Comparison of ENCODE assay signal across 14 mouse cellular contexts in the genomic region with DNA sequence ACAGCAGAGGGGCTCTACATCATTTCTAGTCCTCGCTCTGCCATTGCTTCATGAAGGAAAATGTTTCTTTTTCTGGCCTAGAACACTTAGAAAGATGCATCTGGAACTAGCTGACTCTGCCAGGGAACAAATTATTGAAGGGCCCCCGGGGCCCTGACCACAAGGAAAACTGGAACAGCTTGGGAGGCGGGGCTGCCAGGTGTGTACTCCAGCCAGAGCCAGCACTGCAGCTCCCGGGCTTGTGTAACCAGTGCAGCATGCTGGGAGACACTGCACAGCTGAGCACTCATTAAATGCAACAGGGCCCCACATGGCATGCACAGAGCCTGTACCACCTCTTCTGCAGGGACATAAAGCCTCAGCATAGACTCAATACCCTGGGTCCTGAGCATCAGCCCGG.
DNase-seq lines count a peak whose midpoint lies in the region; ATAC-seq and TF ChIP-seq lines count a peak whose summit lies in the region.
"Had no signal": no experiment of that assay in that cellular context is flagged by ENCODE, and none has a peak within 500 bp of the region (broad histone marks: within the 10 kb centered on the region; RNA-seq: fewer than 3 reads in every experiment).

No protein-coding gene starts in this region.

- ATAC-seq in embryonic facial prominence, embryonic 14.5 days (ENCODE audit: low read depth) = peak; percentile 83; the same call in 1 of the 2 replicates
- ATAC-seq in forebrain, embryonic 16.5 days = peak; percentile 52; the same call in 1 of the 2 replicates
- ATAC-seq in limb, embryonic 12.5 days (ENCODE audit: insufficient number of reproducible peaks, insufficient read depth, low FRiP score, low TSS enrichment, low read depth) = peak; percentile 86
- ATAC-seq: midbrain, embryonic 15.5 days had no signal

- no peaks in the 10 kb centered on the region for H3K9me3 ChIP-seq in embryonic facial prominence, embryonic 14.5 days (ENCODE audit: control insufficient read depth, low read length)
- no peaks in the 10 kb centered on the region for H3K9me3 ChIP-seq in embryonic facial prominence, embryonic 10.5 days
- H3K9me3 ChIP-seq in forebrain, embryonic 16.5 days (ENCODE audit: control insufficient read depth, low read length) = no peaks in the 10 kb centered on the region
- H3K9me3 ChIP-seq in limb, embryonic 12.5 days = no peaks in the 10 kb centered on the region
- H3K9me3 ChIP-seq: liver, embryonic 15.5 days; midbrain, embryonic 15.5 days; neural tube, embryonic 12.5 days had no signal

- no peaks in the 10 kb centered on the region for H3K36me3 ChIP-seq in embryonic facial prominence, embryonic 14.5 days (ENCODE audit: control insufficient read depth, insufficient read depth, low read length)
- no peaks in the 10 kb centered on the region for H3K36me3 ChIP-seq in embryonic facial prominence, embryonic 10.5 days (replicated peaks)
- no peaks in the 10 kb centered on the region for H3K36me3 ChIP-seq in forebrain, embryonic 16.5 days (ENCODE audit: control insufficient read depth, insufficient read depth)
- H3K36me3 ChIP-seq in limb, embryonic 12.5 days = no peaks in the 10 kb centered on the region
- H3K36me3 ChIP-seq: liver, embryonic 15.5 days; midbrain, embryonic 15.5 days; neural tube, embryonic 12.5 days had no signal

- H3K27me3 ChIP-seq in embryonic facial prominence, embryonic 14.5 days (replicated peaks; ENCODE audit: control insufficient read depth, insufficient read depth, low read length) = no peaks in the 10 kb centered on the region
- H3K27me3 ChIP-seq in embryonic facial prominence, embryonic 10.5 days (replicated peaks; ENCODE audit: low read depth, poor library complexity, severe bottlenecking) = no peaks in the 10 kb centered on the region
- H3K27me3 ChIP-seq in forebrain, embryonic 16.5 days (replicated peaks; ENCODE audit: control insufficient read depth, insufficient read depth, low read length) = no peaks in the 10 kb centered on the region
- H3K27me3 ChIP-seq in limb, embryonic 12.5 days = no peaks in the 10 kb centered on the region
- H3K27me3 ChIP-seq: liver, embryonic 15.5 days; midbrain, embryonic 15.5 days; neural tube, embryonic 12.5 days had no signal

- no peak overlapping the region for H3K4me3 ChIP-seq in embryonic facial prominence, embryonic 14.5 days (ENCODE audit: low read depth, low read length)
- H3K4me3 ChIP-seq in embryonic facial prominence, embryonic 10.5 days = no peak overlapping the region
- no peak overlapping the region for H3K4me3 ChIP-seq in forebrain, embryonic 16.5 days (replicated peaks; ENCODE audit: low read length)
- H3K4me3 ChIP-seq in limb, embryonic 12.5 days (replicated peaks) = no peak overlapping the region
- H3K4me3 ChIP-seq: liver, embryonic 15.5 days; midbrain, embryonic 15.5 days; neural tube, embryonic 12.5 days had no signal

- no peak overlapping the region for H3K4me2 ChIP-seq in embryonic facial prominence, embryonic 14.5 days (ENCODE audit: low read depth, low read length)
- no peak overlapping the region for H3K4me2 ChIP-seq in forebrain, embryonic 16.5 days (ENCODE audit: low read length)
- H3K4me2 ChIP-seq in limb, embryonic 12.5 days = no peak overlapping the region
- H3K4me2 ChIP-seq: liver, embryonic 15.5 days; midbrain, embryonic 15.5 days; neural tube, embryonic 12.5 days had no signal

- TF ChIP-seq POLR2A in brain, embryonic 14.5 days (IDR thresholded peaks at IDR 0.05; ENCODE audit: borderline replicate concordance, extremely low read depth, insufficient read depth, insufficient read length, poor library complexity, severe bottlenecking) = no peak

- 59% methylated on average over 5 of the region's 5 CpGs for WGBS in embryonic facial prominence, embryonic 14.5 days
- 69% methylated on average over 5 of the region's 5 CpGs for WGBS in embryonic facial prominence, embryonic 10.5 days
- 57% methylated on average over 5 of the region's 5 CpGs for WGBS in forebrain, embryonic 16.5 days
- WGBS in limb, embryonic 12.5 days = 43% methylated on average over 5 of the region's 5 CpGs

- DNase-seq in embryonic facial prominence, embryonic 14.5 days (ENCODE audit: low spot score) = peak; percentile 46
- no peak for DNase-seq in embryonic facial prominence, embryonic 10.5 days (ENCODE audit: low spot score)
- DNase-seq in brain, embryonic 14.5 days (ENCODE audit: low read depth) = peak; percentile 62
- no peak for DNase-seq in frontal cortex, postnatal 36 days (ENCODE audit: low spot score in 2 of 2)
- no peak for DNase-seq in layer of hippocampus, adult 9-11 months
- no peak for DNase-seq in MN1 (ENCODE audit: low spot score)
- DNase-seq: adrenal gland, postnatal 14 days; lung, postnatal 36 days; right cerebral cortex, postnatal 14 days had no signal

- H3K9ac ChIP-seq in embryonic facial prominence, embryonic 14.5 days (ENCODE audit: low read depth, low read length) = no peak overlapping the region
- H3K9ac ChIP-seq in forebrain, embryonic 16.5 days (replicated peaks; ENCODE audit: low read depth, low read length) = no peak overlapping the region
- no peak overlapping the region for H3K9ac ChIP-seq in limb, embryonic 12.5 days (replicated peaks)
- H3K9ac ChIP-seq: liver, embryonic 15.5 days; midbrain, embryonic 15.5 days; neural tube, embryonic 12.5 days had no signal

- no peak for TF ChIP-seq CTCF in brain, embryonic 14.5 days (IDR thresholded peaks at IDR 0.05; ENCODE audit: borderline replicate concordance, extremely low read depth, insufficient read depth, insufficient read length)

- no peak overlapping the region for H3K27ac ChIP-seq in embryonic facial prominence, embryonic 14.5 days (replicated peaks; ENCODE audit: low read depth, low read length)
- no peak overlapping the region for H3K27ac ChIP-seq in embryonic facial prominence, embryonic 10.5 days (replicated peaks)
- H3K27ac ChIP-seq in forebrain, embryonic 16.5 days (ENCODE audit: low read length) = no peak overlapping the region
- no peak overlapping the region for H3K27ac ChIP-seq in limb, embryonic 12.5 days
- H3K27ac ChIP-seq: liver, embryonic 15.5 days; midbrain, embryonic 15.5 days; neural tube, embryonic 12.5 days had no signal

- no peaks in the 10 kb centered on the region for H3K4me1 ChIP-seq in embryonic facial prominence, embryonic 14.5 days (ENCODE audit: control insufficient read depth, insufficient read depth, low read length)
- no peaks in the 10 kb centered on the region for H3K4me1 ChIP-seq in embryonic facial prominence, embryonic 10.5 days
- H3K4me1 ChIP-seq in forebrain, embryonic 16.5 days (replicated peaks; ENCODE audit: control insufficient read depth, insufficient read depth, low read length) = no peaks in the 10 kb centered on the region
- H3K4me1 ChIP-seq in limb, embryonic 12.5 days (replicated peaks) = peaks cover 10% of the 10 kb centered on the region; the same call in 1 of the 2 replicates
- H3K4me1 ChIP-seq: liver, embryonic 15.5 days; neural tube, embryonic 12.5 days had no signal

Comparison
In these comparisons a context has a peak if more than half of its experiments do, and no peak if none do; other contexts are left out.
1. DNase-seq: peak in embryonic facial prominence, embryonic 14.5 days (single experiment) and brain, embryonic 14.5 days (single experiment); none in embryonic facial prominence, embryonic 10.5 days (single experiment), frontal cortex, postnatal 36 days (0 of 2), layer of hippocampus, adult 9-11 months (single experiment) and MN1 (single experiment).
2. Peak in every context shown above with its lines, with median percentiles within 50 percentile points of each other: ATAC-seq.